Mouse (Mus musculus): ENCODE measurements at regions not wholly inside any gene's neighbourhood (a gene's known extent, or its start where the extent isn't known, plus 50 kb on each side); places are given as distances from the start of the nearest gene placed in this dataset.

DNA sequence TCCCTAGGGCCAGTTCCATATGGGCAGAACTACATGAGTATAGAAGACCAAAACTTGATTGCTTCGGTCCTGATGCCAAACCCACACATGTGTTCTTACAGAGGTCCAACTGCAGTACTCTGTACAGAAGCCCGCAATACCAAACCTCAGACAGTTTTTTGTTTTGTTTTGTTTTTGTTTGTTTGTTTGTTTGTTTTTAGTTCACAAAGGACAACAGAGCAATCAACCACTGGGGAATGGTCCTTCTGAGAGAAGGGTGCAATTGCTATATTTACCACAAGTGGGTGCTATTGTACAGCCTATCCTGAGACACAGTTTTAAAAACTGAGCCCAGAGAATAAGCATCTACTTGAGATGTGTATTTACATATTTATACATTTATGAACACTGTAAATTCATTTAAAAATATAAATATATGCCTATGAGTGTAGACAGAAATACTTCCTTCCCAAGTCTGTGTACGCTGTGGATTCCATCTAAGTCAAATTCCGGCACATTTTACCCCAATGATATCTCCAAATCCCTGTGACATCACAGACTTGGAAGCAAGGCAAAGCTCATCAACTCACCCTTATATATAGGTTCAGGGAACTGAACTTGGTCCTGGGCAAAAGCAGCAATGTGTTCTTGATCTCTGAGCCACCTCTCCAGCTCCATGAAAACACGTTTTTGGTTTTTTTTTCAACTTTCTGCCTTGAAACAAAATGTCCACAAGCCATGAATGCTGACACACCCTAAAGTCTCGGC lies 101.3 kb upstream of the A26c2 start:
- no peak for DNase-seq (ENCODE audit: low spot score)

DNA sequence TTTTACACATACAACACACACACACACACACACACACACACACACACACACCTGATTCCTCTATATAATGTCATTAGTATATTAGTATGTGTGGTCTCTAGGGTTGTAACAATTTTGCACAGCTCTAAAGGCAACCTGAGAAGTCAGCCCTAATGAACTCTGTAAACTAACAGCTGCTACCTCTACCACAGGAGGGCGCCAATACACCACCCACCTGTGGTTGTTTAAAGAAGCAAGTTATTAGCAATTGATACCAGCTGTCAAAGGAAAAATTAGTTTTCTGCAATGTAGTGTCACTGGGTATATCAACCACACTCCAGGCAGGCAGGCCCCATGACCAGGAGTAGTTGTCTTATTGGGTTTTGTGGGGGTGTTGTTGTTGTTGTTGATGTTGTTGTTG lies 98.8 kb upstream of the A26c2 start:
- peak; percentile 40 for DNase-seq (ENCODE audit: low spot score)

DNA sequence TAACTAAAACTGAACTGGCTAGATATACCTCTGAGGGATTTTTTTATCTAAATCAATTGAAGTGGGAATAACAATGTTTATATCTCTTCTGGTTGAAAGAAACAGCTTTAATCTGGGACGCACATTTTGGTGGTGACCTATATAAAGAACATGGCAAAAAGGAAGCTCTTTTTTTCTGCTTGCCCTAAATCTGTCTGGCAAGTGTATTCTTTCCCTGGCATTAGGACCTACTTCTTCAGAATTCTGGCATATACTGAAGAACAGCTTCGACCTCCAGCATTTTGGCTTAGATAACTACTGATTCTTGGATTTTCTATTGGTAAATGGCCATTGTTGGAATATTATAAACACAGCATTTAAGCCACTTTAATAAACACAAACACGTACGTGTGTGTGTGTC lies 70.9 kb upstream of the A26c2 start:
- no peak for DNase-seq (ENCODE audit: low spot score)

DNA sequence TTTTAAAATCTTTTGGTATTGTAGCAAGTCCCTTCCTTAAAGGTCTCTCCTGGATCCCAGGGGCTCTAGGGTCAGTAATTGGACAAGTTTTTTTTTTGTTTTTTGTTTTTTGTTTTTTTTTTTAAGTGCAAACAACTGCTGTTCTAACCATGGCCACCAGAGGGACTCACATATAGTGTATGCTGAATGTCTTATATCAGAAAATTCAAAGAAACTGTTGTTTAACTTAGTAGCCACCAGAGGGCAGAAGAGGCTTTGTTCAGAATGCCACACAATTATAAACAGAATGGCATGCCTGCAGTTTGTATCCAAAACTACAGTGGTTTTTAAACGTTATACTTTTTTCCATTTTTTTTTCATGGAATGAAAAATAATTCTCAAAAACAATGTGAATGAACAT lies 53.6 kb upstream of the A26c2 start:
- no peak for DNase-seq (ENCODE audit: low spot score)
